Mouse (Mus musculus) heart, embryonic 13.5 days (tissue): ENCODE data around the gene Tmem231. TPM values are rescaled to one million over a fixed set of nuclear protein-coding genes. Genes with fewer than 3 reads are reported as not detected.

ENCODE experiments used
- ATAC-seq: fragments of 200-750 bp; cut with Nextera tagmentation; 2 replicates; pipeline ENCODE4 v1.8.0; 2017; ENCODE audit warnings: moderate TSS enrichment; ENCODE audit not compliant: insufficient number of reproducible peaks, low FRiP score, low TSS enrichment; ENCODE audit errors: extremely low read depth
- H3K27ac ChIP-seq: fragments of 300-500 bp; sonication (generic); replicated peaks from 2 replicates; pipeline ENCODE4 v1.5.1; 2015; ENCODE audit warnings: moderate library complexity, mild to moderate bottlenecking, inconsistent platforms
- H3K27me3 ChIP-seq: fragments of 300-500 bp; sonication (generic); replicated peaks from 2 replicates; pipeline ENCODE4 v1.6.1; 2015; ENCODE audit warnings: mild to moderate bottlenecking, inconsistent platforms
- H3K36me3 ChIP-seq: fragments of 300-500 bp; sonication (generic); 2 replicates; pipeline ENCODE4 v1.6.1; 2015; ENCODE audit warnings: mild to moderate bottlenecking, inconsistent platforms
- H3K4me1 ChIP-seq: fragments of 300-500 bp; sonication (generic); 2 replicates; pipeline ENCODE4 v1.6.1; 2015; ENCODE audit warnings: inconsistent platforms
- H3K4me2 ChIP-seq: fragments of 300-500 bp; sonication (generic); 2 replicates; pipeline ENCODE4 v1.6.1; 2015; ENCODE audit warnings: inconsistent platforms, mild to moderate bottlenecking, moderate library complexity
- H3K4me3 ChIP-seq: fragments of 300-500 bp; sonication (generic); 2 replicates; pipeline ENCODE4 v1.5.1; 2015; ENCODE audit warnings: moderate library complexity, mild to moderate bottlenecking, inconsistent platforms
- H3K9ac ChIP-seq: fragments of 300-500 bp; sonication (generic); 2 replicates; pipeline ENCODE4 v1.6.1; 2015; ENCODE audit warnings: inconsistent platforms, mild to moderate bottlenecking, moderate library complexity
- H3K9me3 ChIP-seq: fragments of 300-500 bp; sonication (generic); 2 replicates; pipeline ENCODE4 v1.6.1; 2016; ENCODE audit warnings: inconsistent platforms
- WGBS: fragments of 180-500 bp; shearing (Covaris S2); methylation state at CpG from one replicate; pipeline ENCODE4 v1.1.7; 2015; ENCODE audit warnings: mixed read lengths; 5-methylcytosine and 5-hydroxymethylcytosine counted together
- polyA plus RNA-seq: library from polyadenylated mRNA; unstranded; fragments of >200 nt; fragmentation: Nextera tagmentation; extraction: Ambion mirVana; gene quantifications from 2 replicates; pipeline ENCODE4 v1.2.1, GENCODE M21; 2015

Tmem231 gene
- polyA plus RNA-seq, 1 experiment from 2014 or later, result 5.0 TPM

DNA sequence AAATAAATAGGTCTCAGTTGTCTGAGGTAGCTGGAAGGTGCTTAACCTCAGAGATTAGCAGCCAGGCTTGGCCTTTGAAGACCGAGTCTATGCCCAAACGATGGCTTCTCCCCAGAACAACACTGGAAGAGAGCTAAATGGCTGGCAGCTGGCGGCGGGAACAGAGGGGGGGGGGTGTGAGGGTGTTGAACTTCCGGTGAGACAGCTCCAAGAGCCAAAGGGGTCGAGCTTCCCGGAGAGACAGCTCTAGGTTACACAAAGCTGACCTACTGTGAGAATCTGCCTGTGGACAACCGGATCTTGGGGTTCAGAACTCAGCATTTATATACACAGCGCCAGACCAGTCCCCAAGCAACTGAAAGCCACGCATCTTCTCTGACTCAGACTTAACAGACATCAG is 35.1 kb downstream of the Tmem231 start:
- Histone ChIP-seq H3K27ac (no peak overlapping the region), H3K27me3 (no peaks in the 10 kb centered on the region), H3K9me3 (no peaks in the 10 kb centered on the region), H3K4me1 (peaks cover 8% of the 10 kb centered on the region), H3K4me3 (no peak overlapping the region), H3K36me3 (no peaks in the 10 kb centered on the region), H3K4me2 (no peak overlapping the region), H3K9ac (no peak overlapping the region)
- 31% methylated on average over 10 of the region's 10 CpGs for WGBS
- no peak for ATAC-seq

GRCm38 (mm10) chr8:111894955-111895354 is 38.7 kb downstream of the Tmem231 start:
- no peaks in the 10 kb centered on the region for H3K36me3 ChIP-seq
- H3K9ac ChIP-seq, result no peak overlapping the region
- H3K27ac ChIP-seq, result no peak overlapping the region
- H3K4me1 ChIP-seq, result peaks cover 12% of the 10 kb centered on the region
- H3K9me3 ChIP-seq, result no peaks in the 10 kb centered on the region
- ATAC-seq, result no peak
- no peak overlapping the region for H3K4me3 ChIP-seq
- peaks cover 28% of the 10 kb centered on the region for H3K27me3 ChIP-seq
- WGBS, result 85% methylated on average over 7 of the region's 7 CpGs
- H3K4me2 ChIP-seq, result no peak overlapping the region

- Histone ChIP-seq H3K4me2 (no peak overlapping the region), H3K9me3 (no peaks in the 10 kb centered on the region), H3K4me3 (no peak overlapping the region), H3K36me3 (no peaks in the 10 kb centered on the region), H3K27me3 (peaks cover 47% of the 10 kb centered on the region), H3K9ac (no peak overlapping the region), H3K27ac (no peak overlapping the region), H3K4me1 (peaks cover 24% of the 10 kb centered on the region)
- WGBS, result 40% methylated on average over 5 of the region's 5 CpGs
- no peak for ATAC-seq
These were observed 41.1 kb downstream of the Tmem231 start for GRCm38 (mm10) chr8:111892615-111893014.

DNA sequence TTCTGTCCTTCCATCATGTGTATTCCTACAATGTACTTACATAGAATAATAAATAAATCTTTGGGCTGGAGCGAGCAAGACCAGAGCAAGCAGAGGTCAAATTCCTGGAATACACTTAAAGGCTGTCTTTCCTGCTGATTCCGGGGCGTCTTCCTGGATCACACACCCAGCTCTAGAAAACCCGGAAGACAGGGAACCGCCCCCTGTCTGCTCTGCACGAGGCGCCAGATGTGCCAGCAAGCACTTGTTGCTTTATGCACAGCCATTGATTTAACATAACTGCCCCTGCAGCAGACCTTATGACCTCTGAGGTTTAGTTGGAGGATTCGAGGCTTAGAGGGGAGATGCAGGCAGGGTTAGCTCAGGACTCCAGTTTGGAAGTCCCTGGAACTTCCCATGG is 41.7 kb downstream of the Tmem231 start:
- peaks cover 24% of the 10 kb centered on the region for H3K4me1 ChIP-seq
- H3K27me3 ChIP-seq, result peaks cover 47% of the 10 kb centered on the region
- H3K27ac ChIP-seq, result no peak overlapping the region
- no peaks in the 10 kb centered on the region for H3K9me3 ChIP-seq
- H3K9ac ChIP-seq, result no peak overlapping the region
- no peak overlapping the region for H3K4me2 ChIP-seq
- H3K4me3 ChIP-seq, result no peak overlapping the region
- ATAC-seq, result no peak
- 31% methylated on average over 8 of the region's 8 CpGs for WGBS
- H3K36me3 ChIP-seq, result no peaks in the 10 kb centered on the region

DNA sequence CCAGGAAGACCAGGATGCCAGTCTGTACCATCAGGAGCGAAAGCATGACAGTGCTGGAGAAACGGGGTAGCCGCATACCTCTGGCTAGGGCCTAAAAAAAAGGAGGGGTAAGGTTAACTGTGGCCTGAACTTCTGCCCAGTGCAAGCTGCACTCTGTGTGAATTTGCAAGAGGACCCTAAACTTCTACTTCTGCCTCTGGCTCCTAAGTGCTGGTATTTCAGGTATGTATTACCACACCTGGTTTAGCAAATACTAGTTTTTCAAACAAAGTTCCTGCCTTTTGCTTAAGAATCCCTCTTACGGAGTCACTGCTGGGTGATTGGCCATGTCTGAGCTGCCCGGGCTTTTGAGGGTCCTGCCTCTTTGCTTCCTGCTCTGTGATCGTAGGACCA is 42.8 kb downstream of the Tmem231 start:
- Histone ChIP-seq H3K36me3 (no peaks in the 10 kb centered on the region), H3K4me1 (peaks cover 24% of the 10 kb centered on the region), H3K4me3 (no peak overlapping the region), H3K27ac (no peak overlapping the region), H3K9me3 (no peaks in the 10 kb centered on the region), H3K9ac (no peak overlapping the region), H3K27me3 (peaks cover 52% of the 10 kb centered on the region), H3K4me2 (no peak overlapping the region)
- ATAC-seq, result no peak
- 62% methylated on average over 6 of the region's 6 CpGs for WGBS

- Histone ChIP-seq H3K4me2 (peak overlapping the region; percentile 58), H3K4me1 (peaks cover 24% of the 10 kb centered on the region), H3K9me3 (no peaks in the 10 kb centered on the region), H3K36me3 (no peaks in the 10 kb centered on the region), H3K4me3 (peak overlapping the region; percentile 31), H3K27me3 (peaks cover 53% of the 10 kb centered on the region), H3K9ac (no peak overlapping the region), H3K27ac (no peak overlapping the region)
- ATAC-seq, result no peak
- WGBS, result 13% methylated on average over 86 of the region's 86 CpGs
These were observed 43.5 kb downstream of the Tmem231 start for GRCm38 (mm10) chr8:111889931-111890910.

DNA sequence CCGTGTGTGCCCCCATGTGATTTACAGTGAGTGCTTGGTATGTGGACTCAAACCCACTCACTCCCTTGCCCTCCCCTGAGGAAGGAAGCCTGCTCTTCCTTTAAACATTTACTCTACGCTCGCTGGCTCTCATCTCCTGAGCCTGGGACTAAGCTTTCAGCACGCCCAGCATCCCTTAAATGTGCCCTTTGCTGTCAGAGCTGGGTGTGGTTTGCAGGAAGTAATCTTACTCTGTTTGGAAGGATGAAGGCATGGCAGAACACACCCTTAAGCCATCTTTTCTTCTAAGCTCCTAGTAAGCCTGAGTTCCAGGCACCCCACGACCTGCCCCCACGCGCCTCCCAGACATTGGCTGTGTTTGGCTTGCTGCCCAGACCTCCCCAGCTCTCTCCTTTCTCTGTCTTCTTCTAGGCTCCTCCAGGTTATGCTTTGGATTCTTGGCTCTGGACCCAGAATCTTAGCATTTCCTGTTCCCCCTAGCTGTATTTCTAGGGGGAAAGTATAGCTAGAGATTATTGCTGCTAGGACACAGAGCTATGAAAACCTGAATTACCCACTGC is 45.5 kb downstream of the Tmem231 start:
- ATAC-seq, result no peak
- Histone ChIP-seq H3K4me2 (no peak overlapping the region), H3K27ac (no peak overlapping the region)

DNA sequence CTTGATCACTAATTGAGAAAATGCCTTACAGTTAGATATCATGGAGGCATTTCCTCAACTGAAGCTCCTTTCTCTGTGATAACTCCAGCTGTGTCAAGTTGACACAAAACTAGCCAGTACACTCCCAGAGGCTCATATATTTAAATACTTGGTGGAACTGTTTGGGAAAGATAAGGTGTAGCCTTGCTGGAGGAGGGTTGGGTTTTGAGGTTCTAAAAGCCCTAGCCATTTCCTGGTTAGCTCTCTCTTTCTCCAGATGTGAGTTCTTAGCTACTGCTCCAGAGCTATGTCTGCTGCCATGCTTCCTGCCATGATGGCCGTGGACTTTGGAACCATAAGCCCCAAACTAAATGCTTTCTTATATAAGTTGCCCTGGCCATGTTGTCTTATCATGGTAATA is 46.2 kb downstream of the Tmem231 start:
- no peak for ATAC-seq
- no peaks in the 10 kb centered on the region for H3K9me3 ChIP-seq
- WGBS, result 68% methylated on average over 1 of the region's 1 CpGs
- H3K4me1 ChIP-seq, result peaks cover 24% of the 10 kb centered on the region
- H3K9ac ChIP-seq, result no peak overlapping the region
- H3K4me2 ChIP-seq, result no peak overlapping the region
- H3K27me3 ChIP-seq, result peaks cover 51% of the 10 kb centered on the region
- no peaks in the 10 kb centered on the region for H3K36me3 ChIP-seq
- H3K27ac ChIP-seq, result no peak overlapping the region
- no peak overlapping the region for H3K4me3 ChIP-seq

More for the DNA sequence above, 45.5 kb downstream of the Tmem231 start:
- no peak overlapping the region for H3K4me3 ChIP-seq
- peaks cover 53% of the 10 kb centered on the region for H3K27me3 ChIP-seq
- peaks cover 24% of the 10 kb centered on the region for H3K4me1 ChIP-seq
- 30% methylated on average over 7 of the region's 7 CpGs for WGBS
- no peak overlapping the region for H3K9ac ChIP-seq
- no peaks in the 10 kb centered on the region for H3K9me3 ChIP-seq
- H3K36me3 ChIP-seq, result no peaks in the 10 kb centered on the region

DNA sequence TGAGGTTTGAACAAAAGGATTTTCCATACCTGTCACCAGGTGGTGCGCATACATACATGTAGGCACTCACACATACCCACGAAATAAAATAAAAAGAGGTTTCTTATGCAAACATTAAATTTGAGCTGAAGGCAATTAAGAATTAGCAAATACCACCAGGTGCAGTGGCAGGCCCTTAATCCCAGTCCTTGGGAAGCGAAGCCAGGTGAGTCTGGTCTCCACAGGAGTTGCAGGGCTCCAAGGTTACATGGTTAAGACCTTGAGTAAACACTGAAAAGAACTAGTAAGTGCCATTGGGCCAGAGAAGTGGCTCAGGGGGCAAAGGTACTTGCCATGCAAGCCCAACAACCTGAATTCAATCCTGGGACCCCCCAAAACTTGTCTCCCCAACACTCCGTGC is 50.1 kb downstream of the Tmem231 start:
- WGBS, result 80% methylated on average over 4 of the region's 4 CpGs
- Histone ChIP-seq H3K4me1 (peaks cover 7% of the 10 kb centered on the region; the same call in 1 of the 2 replicates), H3K4me3 (no peak overlapping the region), H3K9me3 (no peaks in the 10 kb centered on the region), H3K36me3 (no peaks in the 10 kb centered on the region), H3K27ac (no peak overlapping the region), H3K27me3 (peaks cover 12% of the 10 kb centered on the region; the same call in 1 of the 2 replicates), H3K9ac (no peak overlapping the region), H3K4me2 (no peak overlapping the region)
- ATAC-seq, result no peak

DNA sequence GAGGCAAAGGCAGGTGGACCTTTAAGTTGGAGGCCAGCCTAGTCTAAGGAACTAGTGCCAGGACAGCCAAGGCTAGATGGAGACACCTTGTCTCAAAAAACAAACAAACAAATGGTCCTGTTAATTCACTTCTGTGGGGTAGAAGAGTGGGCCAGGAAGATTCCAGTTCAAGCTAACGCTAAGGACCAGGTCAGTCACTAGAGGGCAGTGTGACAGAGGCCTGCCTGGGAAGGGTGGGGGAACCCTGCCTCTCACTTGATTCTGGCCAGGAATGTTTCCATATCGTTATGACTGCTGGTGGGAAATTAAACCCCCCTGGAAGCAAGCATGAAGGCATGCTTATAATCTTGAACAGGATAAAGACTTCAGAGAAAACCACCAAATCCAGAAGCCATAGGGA is 52.1 kb downstream of the Tmem231 start:
- Histone ChIP-seq H3K4me3 (no peak overlapping the region), H3K27ac (no peak overlapping the region), H3K9me3 (no peaks in the 10 kb centered on the region), H3K27me3 (0 out of 2 replicates have a peak, but pooled peaks cover 6% of the 10 kb centered on the region), H3K4me2 (no peak overlapping the region), H3K36me3 (no peaks in the 10 kb centered on the region), H3K4me1 (no peaks in the 10 kb centered on the region), H3K9ac (no peak overlapping the region)
- ATAC-seq, result no peak
- WGBS, result 0% methylated on average over 2 of the region's 2 CpGs

DNA sequence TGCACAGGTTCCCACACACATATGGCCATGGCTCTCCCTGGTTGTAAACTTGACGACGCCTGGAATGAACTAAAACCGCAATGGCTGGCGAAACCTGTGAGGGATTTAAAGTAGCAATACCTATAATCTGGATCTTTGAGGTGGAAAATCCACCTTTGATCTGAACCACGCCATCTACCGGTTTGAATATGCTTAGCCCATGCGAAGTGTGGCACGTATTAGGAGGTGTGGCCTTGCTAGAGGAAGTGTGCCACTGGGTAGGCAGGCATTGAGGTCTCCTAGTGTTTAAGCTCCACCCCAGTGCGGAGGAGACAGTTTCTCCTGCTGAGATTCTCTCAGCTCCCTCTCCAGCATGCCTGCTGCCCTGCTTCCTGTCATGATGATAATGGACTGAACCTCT is 56.0 kb downstream of the Tmem231 start:
- Histone ChIP-seq H3K4me1 (peaks cover 8% of the 10 kb centered on the region), H3K9ac (no peak overlapping the region), H3K36me3 (no peaks in the 10 kb centered on the region), H3K9me3 (no peaks in the 10 kb centered on the region), H3K27ac (no peak overlapping the region), H3K4me3 (no peak overlapping the region), H3K4me2 (no peak overlapping the region), H3K27me3 (no peaks in the 10 kb centered on the region)
- 58% methylated on average over 9 of the region's 9 CpGs for WGBS
- ATAC-seq, result no peak
